Mouse (Mus musculus) ES-E14 (cell line): ENCODE measurements around the gene Tmem230. TPM values are rescaled to one million over a fixed set of nuclear protein-coding genes. Genes with fewer than 3 reads are reported as not detected.

Source experiments
- DNase-seq: peaks from one replicate; pipeline ENCODE4 v3.0.0-alpha.2; 2013; ENCODE audit warnings: low read depth, low spot score
- H3K27ac ChIP-seq: 2 replicates; pipeline ENCODE4 v1.5.1; 2012; ENCODE audit warnings: low read depth, mild to moderate bottlenecking, low read length, moderate library complexity, mixed read lengths; ENCODE audit not compliant: poor library complexity, insufficient read depth, severe bottlenecking
- H3K36me3 ChIP-seq: 2 replicates; pipeline ENCODE4 v1.6.1; 2012; ENCODE audit warnings: mild to moderate bottlenecking, low read length, moderate library complexity, mixed read lengths; ENCODE audit not compliant: control insufficient read depth, poor library complexity, insufficient read depth, severe bottlenecking
- H3K4me1 ChIP-seq, 2 experiments: fragments of 150-350 bp in 1 of 2; sonication (generic) in 1 of 2; 2 replicates each; pipeline ENCODE4 v1.6.1; 2012; ENCODE audit warnings: low read length in 2 of 2, mild to moderate bottlenecking in 1 of 2, mixed read lengths in 1 of 2; ENCODE audit not compliant: control insufficient read depth in 2 of 2, insufficient read depth in 2 of 2, poor library complexity in 1 of 2
- H3K4me3 ChIP-seq, 2 experiments: fragments of 150-350 bp in 1 of 2; sonication (generic) in 1 of 2; 2 replicates each; pipeline ENCODE4 v1.5.1; 2012; ENCODE audit warnings: low read length in 2 of 2, low read depth in 1 of 2, mild to moderate bottlenecking in 1 of 2, mixed read lengths in 1 of 2; ENCODE audit not compliant: insufficient read depth in 1 of 2, poor library complexity in 1 of 2, severe bottlenecking in 1 of 2
- H3K9ac ChIP-seq: 2 replicates; pipeline ENCODE4 v1.6.1; 2012; ENCODE audit warnings: low read depth, mild to moderate bottlenecking, low read length, mixed read lengths; ENCODE audit not compliant: poor library complexity, insufficient read depth, severe bottlenecking
- H3K9me3 ChIP-seq: fragments of 150-350 bp; sonication (generic); 2 replicates; pipeline ENCODE4 v1.6.1; 2012; ENCODE audit warnings: low read depth, mild to moderate bottlenecking, low read length; ENCODE audit not compliant: control insufficient read depth, insufficient read depth
- CHD2 ChIP-seq: IDR thresholded peaks from 2 replicates; pipeline ENCODE4 v1.6.1; 2014; ENCODE audit warnings: mild to moderate bottlenecking, low read depth, low read length, inconsistent platforms
- HCFC1 ChIP-seq: IDR thresholded peaks from 2 replicates; pipeline ENCODE4 v1.6.1; 2012; ENCODE audit warnings: low read length, inconsistent platforms, borderline replicate concordance; ENCODE audit not compliant: insufficient read depth
- MAFK ChIP-seq: IDR thresholded peaks from 2 replicates; pipeline ENCODE4 v1.6.1; 2014; ENCODE audit warnings: mild to moderate bottlenecking, low read depth, low read length, inconsistent platforms; ENCODE audit not compliant: insufficient read depth
- ZC3H11A ChIP-seq: IDR thresholded peaks from 2 replicates; pipeline ENCODE4 v1.6.1; 2012; ENCODE audit warnings: low read depth, mild to moderate bottlenecking, inconsistent platforms, low read length, borderline replicate concordance
- ZNF384 ChIP-seq: IDR thresholded peaks from 2 replicates; pipeline ENCODE4 v1.6.1; 2012; ENCODE audit warnings: low read depth, low read length, inconsistent platforms
- in situ Hi-C, 2 experiments: fragments of 600-800 bp; cut with MboI; formaldehyde crosslinking; loops; one replicate each; pipeline ENCODE4 v1.15.1; 2025; ENCODE audit warnings: low sequenced_read_pairs in 2 of 2, inconsistent platforms in 1 of 2; ENCODE audit not compliant: unreplicated experiment in 2 of 2
- total RNA-seq: library from RNA; depleted of rRNA; stranded (reverse); fragments of 300-350 nt; gene quantifications from 2 replicates; pipeline ENCODE4 v1.2.3, GENCODE M21; 2012

Gene Tmem230
- total RNA-seq, 1 experiment = 36.0 TPM

- Histone ChIP-seq H3K9ac (no peak overlapping the region), H3K27ac (no peak overlapping the region), H3K36me3 (no peaks in the 10 kb centered on the region), H3K4me3 (no peak overlapping the region), H3K4me1 (peaks cover 0 to 2% of the 10 kb centered on the region in 2 experiments; a peak in 1 of 4 replicates), H3K9me3 (no peaks in the 10 kb centered on the region)
- in situ Hi-C loops = no loop called here
- no peak for DNase-seq
- no peak for TF ChIP-seq ZNF384
- no peak for TF ChIP-seq CHD2
- TF ChIP-seq ZC3H11A = no peak
- no peak for TF ChIP-seq MAFK
- TF ChIP-seq HCFC1 = no peak
Measured at GRCm38 (mm10) chr2:132224359-132224758, 23.2 kb downstream of the Tmem230 start.

- no peak overlapping the region for H3K27ac ChIP-seq
- DNase-seq = no peak
- no peaks in the 10 kb centered on the region for H3K36me3 ChIP-seq
- no peak for TF ChIP-seq MAFK
- no peak for TF ChIP-seq HCFC1
- TF ChIP-seq ZC3H11A = no peak
- TF ChIP-seq CHD2 = no peak
- TF ChIP-seq ZNF384 = no peak
- H3K9ac ChIP-seq = no peak overlapping the region
- no peaks in the 10 kb centered on the region for H3K9me3 ChIP-seq
- H3K4me1 ChIP-seq = no peaks in the 10 kb centered on the region
- H3K4me3 ChIP-seq = no peak overlapping the region
- in situ Hi-C loops = no loop called here
Measured at GRCm38 (mm10) chr2:132221611-132222073, 26.0 kb downstream of the Tmem230 start.

- Histone ChIP-seq H3K4me1 (peaks cover 3 to 10% of the 10 kb centered on the region in 2 experiments; a peak in 2 of 4 replicates), H3K9me3 (no peaks in the 10 kb centered on the region), H3K27ac (no peak overlapping the region), H3K36me3 (no peaks in the 10 kb centered on the region), H3K9ac (no peak overlapping the region), H3K4me3 (no peak overlapping the region)
- no peak for DNase-seq
- in situ Hi-C loops = no loop called here
- TF ChIP-seq ZNF384 (no peak), ZC3H11A (no peak), HCFC1 (no peak)
Measured at GRCm38 (mm10) chr2:132211995-132212656, 35.5 kb downstream of the Tmem230 start.

GRCm38 (mm10) chr2:132210806-132211312 lies 36.7 kb downstream of the Tmem230 start:
- Histone ChIP-seq H3K27ac (no peak overlapping the region), H3K4me1 (peaks cover 3 to 15% of the 10 kb centered on the region in 2 experiments; a peak in 2 of 4 replicates), H3K9me3 (no peaks in the 10 kb centered on the region), H3K9ac (no peak overlapping the region), H3K4me3 (no peak overlapping the region), H3K36me3 (no peaks in the 10 kb centered on the region)
- in situ Hi-C loops = no loop called here
- no peak for DNase-seq
- TF ChIP-seq ZC3H11A (no peak), MAFK (no peak), CHD2 (no peak), ZNF384 (no peak), HCFC1 (no peak)
